12 mouse cellular contexts compared by ENCODE assay signal in the genomic region with DNA sequence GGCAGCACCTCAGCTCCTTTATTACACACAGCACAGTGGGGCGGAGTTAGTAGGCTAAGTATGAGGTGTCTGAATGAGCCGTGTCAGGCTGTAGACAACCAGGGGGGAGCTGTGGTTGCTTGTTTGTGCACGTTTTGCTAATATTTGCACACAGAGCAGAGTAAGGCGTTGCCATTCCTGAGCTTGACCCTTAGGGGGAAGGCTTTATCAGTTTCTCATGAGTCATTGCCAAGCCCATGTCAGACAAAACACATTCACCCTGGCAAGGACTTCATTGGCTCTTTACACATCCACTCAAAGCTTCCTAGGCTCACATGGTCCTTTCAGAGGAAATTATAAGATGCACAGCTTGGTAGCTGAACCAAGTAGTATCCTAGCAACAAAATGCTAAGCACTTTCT. TPM values are rescaled to one million over a fixed set of nuclear protein-coding genes. Genes with fewer than 3 reads are reported as not detected.
DNase-seq lines count a peak whose midpoint lies in the region; ATAC-seq lines count a peak whose summit lies in the region.
"Had no signal": no experiment of that assay in that cellular context is flagged by ENCODE, and none has a peak within 500 bp of the region (broad histone marks: within the 10 kb centered on the region; RNA-seq: fewer than 3 reads in every experiment).

No protein-coding gene starts in this region.

- WGBS in embryonic facial prominence, embryonic 11.5 days: 74% methylated on average over 4 of the region's 4 CpGs
- WGBS in embryonic facial prominence, embryonic 10.5 days: 65% methylated on average over 4 of the region's 4 CpGs
- 29% methylated on average over 4 of the region's 4 CpGs for WGBS in lung, embryonic 15.5 days
- 57% methylated on average over 4 of the region's 4 CpGs for WGBS in stomach, embryonic 15.5 days

- H3K4me3 ChIP-seq in embryonic facial prominence, embryonic 11.5 days (ENCODE audit: low read depth, low read length): no peak overlapping the region
- no peak overlapping the region for H3K4me3 ChIP-seq in embryonic facial prominence, embryonic 10.5 days
- H3K4me3 ChIP-seq in lung, embryonic 15.5 days: no peak overlapping the region
- no peak overlapping the region for H3K4me3 ChIP-seq in stomach, embryonic 15.5 days (replicated peaks)
- H3K4me3 ChIP-seq: megakaryocyte, embryonic 14.5 days had no signal

- no peaks in the 10 kb centered on the region for H3K4me1 ChIP-seq in embryonic facial prominence, embryonic 11.5 days (ENCODE audit: control insufficient read depth, insufficient read depth, low read length)
- H3K4me1 ChIP-seq in embryonic facial prominence, embryonic 10.5 days: peaks cover 3% of the 10 kb centered on the region
- 0 out of 2 replicates have a peak, but pooled peaks cover 3% of the 10 kb centered on the region for H3K4me1 ChIP-seq in lung, embryonic 15.5 days
- H3K4me1 ChIP-seq in stomach, embryonic 15.5 days: no peaks in the 10 kb centered on the region

- no peak for ATAC-seq in embryonic facial prominence, embryonic 11.5 days (replicated peaks; ENCODE audit: insufficient number of reproducible peaks, low FRiP score, low TSS enrichment, low read depth)
- peak; percentile 67; the same call in 1 of the 2 replicates for ATAC-seq in lung, embryonic 15.5 days (ENCODE audit: borderline replicate concordance, extremely low read depth, low FRiP score, low TSS enrichment)
- ATAC-seq in stomach, embryonic 15.5 days (ENCODE audit: insufficient read depth, low FRiP score, low read depth): peak; percentile 95

- no peaks in the 10 kb centered on the region for H3K36me3 ChIP-seq in embryonic facial prominence, embryonic 11.5 days (replicated peaks; ENCODE audit: control insufficient read depth, insufficient read depth, low read depth, low read length)
- H3K36me3 ChIP-seq in embryonic facial prominence, embryonic 10.5 days (replicated peaks): no peaks in the 10 kb centered on the region
- H3K36me3 ChIP-seq in lung, embryonic 15.5 days: no peaks in the 10 kb centered on the region
- H3K36me3 ChIP-seq in stomach, embryonic 15.5 days: no peaks in the 10 kb centered on the region

- intact Hi-C loops in left cerebral cortex, postnatal 10 days (cut with DNase I): loop anchor here (5.0 to 10.0 kb wide), 4 partner anchors 138 to 1838 kb away; a partner anchor contains a TSS

- no peak overlapping the region for H3K9ac ChIP-seq in embryonic facial prominence, embryonic 11.5 days (replicated peaks; ENCODE audit: low read length)
- no peak overlapping the region for H3K9ac ChIP-seq in lung, embryonic 15.5 days
- no peak overlapping the region for H3K9ac ChIP-seq in stomach, embryonic 15.5 days

- H3K27me3 ChIP-seq in embryonic facial prominence, embryonic 11.5 days (ENCODE audit: control insufficient read depth, insufficient read depth, low read length): no peaks in the 10 kb centered on the region
- H3K27me3 ChIP-seq in embryonic facial prominence, embryonic 10.5 days (replicated peaks; ENCODE audit: low read depth, poor library complexity, severe bottlenecking): no peaks in the 10 kb centered on the region
- H3K27me3 ChIP-seq in lung, embryonic 15.5 days: no peaks in the 10 kb centered on the region
- H3K27me3 ChIP-seq in stomach, embryonic 15.5 days (replicated peaks): no peaks in the 10 kb centered on the region
- H3K27me3 ChIP-seq: megakaryocyte, embryonic 14.5 days had no signal

- no peak overlapping the region for H3K4me2 ChIP-seq in embryonic facial prominence, embryonic 11.5 days (ENCODE audit: low read depth, low read length)
- H3K4me2 ChIP-seq in lung, embryonic 15.5 days: no peak overlapping the region
- H3K4me2 ChIP-seq in stomach, embryonic 15.5 days: no peak overlapping the region

- no peaks in the 10 kb centered on the region for H3K9me3 ChIP-seq in embryonic facial prominence, embryonic 11.5 days (replicated peaks; ENCODE audit: control insufficient read depth, low read length)
- H3K9me3 ChIP-seq in embryonic facial prominence, embryonic 10.5 days: no peaks in the 10 kb centered on the region
- no peaks in the 10 kb centered on the region for H3K9me3 ChIP-seq in lung, embryonic 15.5 days
- H3K9me3 ChIP-seq in stomach, embryonic 15.5 days: no peaks in the 10 kb centered on the region
- H3K9me3 ChIP-seq: megakaryocyte, embryonic 14.5 days had no signal

- peak; percentile 14 for DNase-seq in embryonic facial prominence, embryonic 11.5 days (ENCODE audit: low spot score)
- no peak for DNase-seq in embryonic facial prominence, embryonic 10.5 days (ENCODE audit: low spot score)
- peak; percentile 59 for DNase-seq in urinary bladder, postnatal 14 days (ENCODE audit: low spot score)
- DNase-seq in urinary bladder, postnatal 4 days (ENCODE audit: low spot score in 2 of 2): no peak
- DNase-seq in frontal cortex, postnatal 25 days (ENCODE audit: low spot score in 2 of 2): no peak
- DNase-seq in left cerebral cortex, postnatal 10 days (ENCODE audit: extremely low spot score in 1 of 2, low spot score in 2 of 2): no peak
- DNase-seq: gastrocnemius, postnatal 14 days had no signal

- no peak overlapping the region for H3K27ac ChIP-seq in embryonic facial prominence, embryonic 11.5 days (replicated peaks; ENCODE audit: low read depth, low read length)
- H3K27ac ChIP-seq in embryonic facial prominence, embryonic 10.5 days (replicated peaks): no peak overlapping the region
- H3K27ac ChIP-seq in lung, embryonic 15.5 days: no peak overlapping the region
- no peak overlapping the region for H3K27ac ChIP-seq in stomach, embryonic 15.5 days

RNA-seq across cellular contexts. Expression of a gene that starts 9.5 kb away (rescaled TPM):
- polyA plus RNA-seq in embryonic facial prominence, embryonic 11.5 days (2014; fragmentation: Nextera tagmentation; extraction: Ambion mirVana): 6.3 and 6.4 TPM in 2 replicates
- polyA plus RNA-seq in embryonic facial prominence, embryonic 10.5 days (2016; fragmentation: Nextera tagmentation; extraction: Ambion mirVana): 3.2 and 5.3 TPM in 2 replicates
- 19.4 and 22.9 TPM in 2 replicates for polyA plus RNA-seq in lung, embryonic 15.5 days (2015; fragmentation: Nextera tagmentation; extraction: Ambion mirVana)
- polyA plus RNA-seq in stomach, embryonic 15.5 days (2015; fragmentation: Nextera tagmentation; extraction: Ambion mirVana): 17.9 and 18.2 TPM in 2 replicates
- total RNA-seq in left cerebral cortex, postnatal 10 days (2021): 10 to 100 TPM; 10.6 to 10.7 TPM

RNA-seq across cellular contexts. Expression of a gene that starts 53.1 kb away (rescaled TPM):
- polyA plus RNA-seq in embryonic facial prominence, embryonic 11.5 days (2014; fragmentation: Nextera tagmentation; extraction: Ambion mirVana): 0.15 TPM in 1 of 2 replicates, not detected in the other
- 0.04 TPM in 1 of 2 replicates, not detected in the other for polyA plus RNA-seq in embryonic facial prominence, embryonic 10.5 days (2016; fragmentation: Nextera tagmentation; extraction: Ambion mirVana)
- polyA plus RNA-seq in lung, embryonic 15.5 days (2015; fragmentation: Nextera tagmentation; extraction: Ambion mirVana): 2.3 and 3.0 TPM in 2 replicates
- polyA plus RNA-seq in stomach, embryonic 15.5 days (2015; fragmentation: Nextera tagmentation; extraction: Ambion mirVana): 0.82 and 1.0 TPM in 2 replicates
- 1 to 10 TPM; 2.0 to 2.3 TPM for total RNA-seq in left cerebral cortex, postnatal 10 days (2021)
- total RNA-seq: gastrocnemius, postnatal 14 days had no signal
- polyA plus RNA-seq: spleen, adult 2 months had no signal

RNA-seq across cellular contexts. Expression of a gene that starts 59.2 kb away (rescaled TPM):
- not detected in 2 replicates for polyA plus RNA-seq in embryonic facial prominence, embryonic 11.5 days (2014; fragmentation: Nextera tagmentation; extraction: Ambion mirVana)
- polyA plus RNA-seq in embryonic facial prominence, embryonic 10.5 days (2016; fragmentation: Nextera tagmentation; extraction: Ambion mirVana): not detected in 2 replicates
- polyA plus RNA-seq in lung, embryonic 15.5 days (2015; fragmentation: Nextera tagmentation; extraction: Ambion mirVana): not detected in 2 replicates
- not detected in 2 replicates for polyA plus RNA-seq in stomach, embryonic 15.5 days (2015; fragmentation: Nextera tagmentation; extraction: Ambion mirVana)
- total RNA-seq in left cerebral cortex, postnatal 10 days (2021): not detected
- total RNA-seq: gastrocnemius, postnatal 14 days; layer of hippocampus, adult 8-10 months had no signal
- polyA plus RNA-seq: spleen, adult 2 months had no signal

Comparison
In these comparisons a context has a peak if more than half of its experiments do, and no peak if none do; other contexts are left out.
1. DNase-seq: peak in embryonic facial prominence, embryonic 11.5 days (single experiment) and urinary bladder, postnatal 14 days (single experiment); none in embryonic facial prominence, embryonic 10.5 days (single experiment), urinary bladder, postnatal 4 days (0 of 2), frontal cortex, postnatal 25 days (0 of 2) and left cerebral cortex, postnatal 10 days (0 of 2).